Mouse (Mus musculus) limb, embryonic 15.5 days (tissue): ENCODE results near the gene Nisch. TPM values are rescaled to one million over a fixed set of nuclear protein-coding genes. Genes with fewer than 3 reads are reported as not detected.
A peak's percentile ranks its signal among the peaks of the same experiment; 100 is the strongest.

Source experiments
- ATAC-seq: fragments of 200-750 bp; cut with Nextera tagmentation; 2 replicates; pipeline ENCODE4 v1.8.0; 2017; ENCODE audit warnings: low read depth, moderate TSS enrichment; ENCODE audit not compliant: insufficient number of reproducible peaks, low FRiP score, low TSS enrichment
- H3K27ac ChIP-seq: fragments of 300-500 bp; sonication (generic); 2 replicates; pipeline ENCODE4 v1.5.1; 2015; ENCODE audit warnings: moderate library complexity, mild to moderate bottlenecking, inconsistent platforms
- H3K27me3 ChIP-seq: fragments of 300-500 bp; sonication (generic); 2 replicates; pipeline ENCODE4 v1.6.1; 2015; ENCODE audit warnings: inconsistent platforms
- H3K36me3 ChIP-seq: fragments of 300-500 bp; sonication (generic); 2 replicates; pipeline ENCODE4 v1.6.1; 2015; ENCODE audit warnings: inconsistent platforms
- H3K4me1 ChIP-seq: fragments of 300-500 bp; sonication (generic); 2 replicates; pipeline ENCODE4 v1.6.1; 2015; ENCODE audit warnings: inconsistent platforms
- H3K4me2 ChIP-seq: fragments of 300-500 bp; sonication (generic); 2 replicates; pipeline ENCODE4 v1.6.1; 2015; ENCODE audit warnings: mild to moderate bottlenecking, inconsistent platforms
- H3K4me3 ChIP-seq: fragments of 300-500 bp; sonication (generic); 2 replicates; pipeline ENCODE4 v1.5.1; 2015; ENCODE audit warnings: mild to moderate bottlenecking, inconsistent platforms
- H3K9ac ChIP-seq: fragments of 300-500 bp; sonication (generic); 2 replicates; pipeline ENCODE4 v1.6.1; 2015; ENCODE audit warnings: inconsistent platforms
- H3K9me3 ChIP-seq: fragments of 300-500 bp; sonication (generic); 2 replicates; pipeline ENCODE4 v1.6.1; 2016; ENCODE audit warnings: inconsistent platforms
- WGBS: fragments of 180-500 bp; shearing (Covaris S2); methylation state at CpG from one replicate; pipeline ENCODE4 v1.1.7; 2015; 5-methylcytosine and 5-hydroxymethylcytosine counted together
- polyA plus RNA-seq: library from polyadenylated mRNA; unstranded; fragments of >200 nt; fragmentation: Nextera tagmentation; extraction: Ambion mirVana; gene quantifications from 2 replicates; pipeline ENCODE4 v1.2.1, GENCODE M21; 2015

Gene Nisch
- polyA plus RNA-seq, 1 experiment from 2014 or later: 336 TPM

GRCm38 (mm10) chr14:31200038-31200437 is 16.7 kb downstream of the Nisch start:
- no peak overlapping the region for H3K4me2 ChIP-seq

GRCm38 (mm10) chr14:31199599-31199998 is 17.1 kb downstream of the Nisch start:
- Histone ChIP-seq H3K27ac (no peak overlapping the region), H3K4me1 (peaks cover 15% of the 10 kb centered on the region), H3K36me3 (peaks cover 86% of the 10 kb centered on the region), H3K4me2 (no peak overlapping the region), H3K9ac (no peak overlapping the region), H3K4me3 (no peak overlapping the region), H3K27me3 (no peaks in the 10 kb centered on the region), H3K9me3 (no peaks in the 10 kb centered on the region)
- ATAC-seq: no peak
- WGBS: 94% methylated on average over 7 of the region's 7 CpGs

More at GRCm38 (mm10) chr14:31200038-31200437, 16.7 kb downstream of the Nisch start:
- ATAC-seq: no peak
- WGBS: 80% methylated on average over 3 of the region's 3 CpGs
- no peak overlapping the region for H3K9ac ChIP-seq
- peaks cover 82% of the 10 kb centered on the region for H3K36me3 ChIP-seq
- no peak overlapping the region for H3K27ac ChIP-seq
- no peak overlapping the region for H3K4me3 ChIP-seq
- H3K4me1 ChIP-seq: peaks cover 19% of the 10 kb centered on the region
- H3K9me3 ChIP-seq: no peaks in the 10 kb centered on the region
- no peaks in the 10 kb centered on the region for H3K27me3 ChIP-seq

DNA sequence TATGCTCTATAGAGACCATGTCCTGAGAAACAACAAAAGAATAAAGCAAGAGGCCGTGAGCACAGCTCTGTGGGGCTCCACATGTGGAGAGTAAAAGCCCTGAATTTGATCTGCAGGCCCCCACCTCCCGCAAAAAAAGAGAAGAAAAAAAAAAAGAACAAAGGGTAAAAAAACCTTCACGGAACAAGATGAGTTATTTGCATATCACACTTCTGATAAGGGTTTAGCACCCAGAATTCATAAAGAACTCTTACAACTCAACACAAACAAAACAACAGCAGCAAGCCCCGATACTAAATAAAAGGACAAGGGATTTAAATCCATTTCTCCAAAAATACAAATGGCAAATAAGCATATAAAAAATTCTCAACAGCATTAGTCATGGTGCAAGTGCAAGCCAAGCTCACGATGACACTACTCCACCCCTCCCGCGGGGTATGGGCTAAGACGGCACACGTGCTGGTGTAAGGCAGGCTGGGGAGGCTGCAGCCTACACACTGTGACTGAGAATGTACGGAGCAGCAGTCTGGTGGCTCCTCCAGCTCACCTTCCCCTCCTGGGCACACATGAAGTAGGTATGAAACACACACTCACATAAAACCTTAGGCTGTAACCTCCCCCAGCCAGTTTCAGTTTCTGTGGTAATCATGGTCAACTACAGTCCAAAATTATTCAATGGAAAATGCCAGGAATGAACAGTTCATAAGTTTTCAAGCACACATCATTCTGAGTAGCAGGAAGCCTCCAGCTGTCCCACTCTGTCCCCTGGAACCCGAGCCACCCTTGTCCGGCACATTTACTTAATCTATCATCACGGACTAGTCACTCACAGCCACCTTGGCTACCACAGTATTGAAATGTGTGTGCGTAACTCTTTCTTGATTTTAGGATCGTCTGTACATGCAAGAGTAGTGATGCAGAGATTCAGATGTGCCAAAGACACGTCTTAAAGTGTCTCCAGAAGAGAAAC is 18.9 kb downstream of the Nisch start:
- no peak; the same call in 1 of the 2 replicates for ATAC-seq
- Histone ChIP-seq H3K4me2 (no peak overlapping the region), H3K27me3 (no peaks in the 10 kb centered on the region), H3K36me3 (peaks cover 85% of the 10 kb centered on the region), H3K9me3 (no peaks in the 10 kb centered on the region), H3K27ac (peak overlapping the region; percentile 62; the same call in 1 of the 2 replicates), H3K4me1 (peaks cover 10% of the 10 kb centered on the region; the same call in 1 of the 2 replicates), H3K4me3 (no peak overlapping the region), H3K9ac (no peak overlapping the region)
- WGBS: 62% methylated on average over 16 of the region's 16 CpGs

GRCm38 (mm10) chr14:31195968-31196367 is 20.8 kb downstream of the Nisch start:
- H3K9ac ChIP-seq: no peak overlapping the region
- ATAC-seq: no peak
- no peak overlapping the region for H3K4me3 ChIP-seq
- H3K36me3 ChIP-seq: peaks cover 86% of the 10 kb centered on the region
- peaks cover 10% of the 10 kb centered on the region; the same call in 1 of the 2 replicates for H3K4me1 ChIP-seq
- H3K27ac ChIP-seq: no peak overlapping the region
- H3K4me2 ChIP-seq: no peak overlapping the region
- no peaks in the 10 kb centered on the region for H3K9me3 ChIP-seq
- H3K27me3 ChIP-seq: no peaks in the 10 kb centered on the region

DNA sequence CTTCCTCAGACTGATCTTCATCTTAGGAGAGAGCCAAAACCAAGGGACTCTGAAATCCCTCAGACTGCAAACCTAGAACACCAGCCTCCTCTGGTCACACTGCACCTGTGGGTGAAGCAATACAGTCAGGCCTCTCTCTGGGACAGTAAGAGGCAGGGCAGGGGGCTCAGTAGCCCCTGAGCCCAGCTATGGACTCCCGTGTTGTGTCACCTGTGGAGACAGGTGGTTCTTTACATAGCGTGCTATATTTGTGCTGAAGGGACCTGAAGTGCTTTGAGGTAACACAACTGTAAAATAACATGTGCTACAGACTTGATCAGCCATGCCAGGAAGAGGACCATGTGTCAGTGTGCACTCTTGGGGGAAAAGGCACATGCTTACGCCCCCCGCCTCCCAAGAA is 21.2 kb downstream of the Nisch start:
- Histone ChIP-seq H3K9me3 (no peaks in the 10 kb centered on the region), H3K4me2 (no peak overlapping the region), H3K9ac (no peak overlapping the region), H3K36me3 (peaks cover 86% of the 10 kb centered on the region), H3K4me3 (no peak overlapping the region), H3K27me3 (no peaks in the 10 kb centered on the region), H3K4me1 (peaks cover 10% of the 10 kb centered on the region; the same call in 1 of the 2 replicates), H3K27ac (peak overlapping the region; percentile 9; the same call in 1 of the 2 replicates)
- ATAC-seq: no peak
- 88% methylated on average over 4 of the region's 4 CpGs for WGBS

DNA sequence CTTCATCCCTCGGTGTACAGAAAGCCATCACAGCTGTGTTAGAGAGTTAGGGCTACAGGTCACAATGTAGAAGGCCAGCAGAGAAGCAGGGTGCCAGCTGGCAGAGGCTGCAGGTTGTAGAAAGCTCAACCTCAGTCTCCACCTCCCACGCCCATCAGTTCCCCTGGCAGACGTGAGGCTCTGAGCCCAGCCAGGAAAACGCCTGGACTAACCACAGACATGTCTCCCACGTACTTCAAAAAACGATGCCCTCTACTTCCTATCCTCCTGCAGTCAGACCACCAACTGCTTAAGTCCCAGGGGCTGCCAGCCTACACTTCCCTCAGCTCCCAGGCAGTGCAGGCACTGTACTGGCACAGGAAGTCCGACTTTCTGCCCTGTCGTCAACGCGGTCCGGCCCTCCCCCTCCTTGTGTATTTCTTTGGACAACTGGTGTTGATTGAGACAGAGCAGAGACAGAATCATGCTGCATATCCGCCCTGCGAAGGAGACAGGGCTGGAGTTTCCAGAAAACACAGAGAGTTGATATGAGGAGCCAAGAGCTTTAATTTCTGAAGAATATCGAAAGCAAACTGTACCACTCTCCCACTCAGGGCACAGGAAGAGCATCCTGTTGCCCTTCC is 21.7 kb downstream of the Nisch start:
- Histone ChIP-seq H3K9ac (no peak overlapping the region), H3K9me3 (no peaks in the 10 kb centered on the region), H3K36me3 (peaks cover 86% of the 10 kb centered on the region), H3K27ac (peak overlapping the region; percentile 9), H3K4me1 (0 out of 2 replicates have a peak, but pooled peaks cover 6% of the 10 kb centered on the region), H3K4me3 (no peak overlapping the region), H3K4me2 (no peak overlapping the region), H3K27me3 (no peaks in the 10 kb centered on the region)
- 67% methylated on average over 14 of the region's 14 CpGs for WGBS
- ATAC-seq: no peak

DNA sequence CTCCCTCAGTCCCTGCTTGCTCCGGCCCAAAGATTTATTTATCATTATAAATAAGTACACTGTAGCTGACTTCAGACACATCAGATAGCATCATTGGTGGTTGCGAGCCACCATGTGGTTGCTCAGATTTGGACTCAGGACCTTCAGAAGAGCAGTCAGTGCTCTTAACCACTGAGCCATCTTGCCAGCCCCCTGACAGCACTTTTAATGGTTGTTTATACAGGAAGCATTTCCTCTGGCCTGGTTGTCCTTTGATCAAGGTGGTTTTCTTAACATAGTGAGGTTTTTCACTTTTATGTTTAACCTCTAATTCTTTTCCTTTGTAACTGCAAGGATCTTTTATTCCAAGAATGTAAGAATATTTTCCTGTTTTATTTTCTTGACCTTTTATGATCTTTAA is 22.3 kb downstream of the Nisch start:
- no peak overlapping the region for H3K4me2 ChIP-seq
- no peak overlapping the region for H3K4me3 ChIP-seq
- H3K27ac ChIP-seq: no peak overlapping the region
- 90% methylated on average over 2 of the region's 2 CpGs for WGBS
- H3K9me3 ChIP-seq: no peaks in the 10 kb centered on the region
- no peak for ATAC-seq
- no peak overlapping the region for H3K9ac ChIP-seq
- H3K27me3 ChIP-seq: no peaks in the 10 kb centered on the region
- peaks cover 86% of the 10 kb centered on the region for H3K36me3 ChIP-seq
- H3K4me1 ChIP-seq: 0 out of 2 replicates have a peak, but pooled peaks cover 6% of the 10 kb centered on the region

DNA sequence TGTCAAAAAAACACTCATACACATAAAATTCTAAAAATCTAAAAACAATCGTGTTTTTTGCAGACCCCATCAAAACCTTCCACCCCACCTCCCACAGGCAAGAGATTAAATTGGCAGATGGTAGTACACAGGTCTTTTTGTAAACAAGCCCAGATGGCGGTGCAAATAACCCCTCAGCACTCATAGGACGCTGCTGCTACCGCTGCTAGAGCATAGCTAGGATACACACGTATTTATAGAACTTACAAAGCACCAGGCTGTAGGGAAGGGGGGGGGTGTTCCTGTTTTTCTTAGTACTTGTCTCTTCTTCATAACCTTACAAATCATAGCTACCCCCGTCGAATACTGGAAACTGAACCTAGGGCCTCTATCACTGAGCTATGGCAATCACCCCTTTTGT is 23.0 kb downstream of the Nisch start:
- Histone ChIP-seq H3K4me1 (0 out of 2 replicates have a peak, but pooled peaks cover 6% of the 10 kb centered on the region), H3K9ac (no peak overlapping the region), H3K4me2 (no peak overlapping the region), H3K27me3 (no peaks in the 10 kb centered on the region), H3K27ac (no peak overlapping the region), H3K36me3 (peaks cover 86% of the 10 kb centered on the region), H3K4me3 (no peak overlapping the region), H3K9me3 (no peaks in the 10 kb centered on the region)
- WGBS: 81% methylated on average over 7 of the region's 7 CpGs
- no peak for ATAC-seq

GRCm38 (mm10) chr14:31191936-31192335 is 24.8 kb downstream of the Nisch start:
- Histone ChIP-seq H3K4me1 (0 out of 2 replicates have a peak, but pooled peaks cover 6% of the 10 kb centered on the region), H3K9ac (no peak overlapping the region), H3K4me2 (no peak overlapping the region), H3K36me3 (peaks cover 95% of the 10 kb centered on the region), H3K4me3 (no peak overlapping the region), H3K9me3 (no peaks in the 10 kb centered on the region), H3K27me3 (no peaks in the 10 kb centered on the region), H3K27ac (no peak overlapping the region)
- no peak for ATAC-seq
- WGBS: 61% methylated on average over 2 of the region's 2 CpGs

DNA sequence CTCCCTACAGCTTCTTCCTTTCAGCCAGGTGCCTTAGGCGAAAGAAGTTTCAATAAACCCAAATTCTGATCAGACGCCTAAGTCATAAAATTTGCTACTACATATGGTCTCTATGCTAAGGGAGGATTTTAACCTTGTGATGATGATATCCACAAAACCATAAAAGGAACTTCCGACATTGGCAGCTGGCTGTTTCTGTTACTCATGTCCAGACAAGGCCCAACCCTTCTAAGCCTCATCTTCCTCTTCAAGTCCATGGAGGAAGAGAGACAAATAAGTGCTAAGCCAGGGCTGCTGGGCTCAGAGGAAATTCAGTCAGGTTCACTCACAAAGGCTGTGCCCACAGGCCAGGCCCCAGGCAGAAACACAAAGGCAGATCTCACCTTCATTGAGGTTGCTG is 27.4 kb downstream of the Nisch start:
- H3K9ac ChIP-seq: no peak overlapping the region
- 83% methylated on average over 3 of the region's 3 CpGs for WGBS
- H3K36me3 ChIP-seq: peaks cover 99% of the 10 kb centered on the region
- H3K4me3 ChIP-seq: no peak overlapping the region
- no peaks in the 10 kb centered on the region for H3K9me3 ChIP-seq
- H3K27me3 ChIP-seq: no peaks in the 10 kb centered on the region
- no peak overlapping the region for H3K4me2 ChIP-seq
- H3K27ac ChIP-seq: peak overlapping the region; percentile 22; the same call in 1 of the 2 replicates
- no peaks in the 10 kb centered on the region for H3K4me1 ChIP-seq
- ATAC-seq: no peak

GRCm38 (mm10) chr14:31188771-31189181 is 28.0 kb downstream of the Nisch start:
- 79% methylated on average over 6 of the region's 6 CpGs for WGBS

GRCm38 (mm10) chr14:31186656-31187055 is 30.1 kb downstream of the Nisch start:
- no peak for ATAC-seq
- Histone ChIP-seq H3K9me3 (no peaks in the 10 kb centered on the region), H3K36me3 (peaks cover 100% of the 10 kb centered on the region), H3K27ac (no peak overlapping the region; the same call in 1 of the 2 replicates), H3K4me2 (no peak overlapping the region), H3K9ac (no peak overlapping the region), H3K27me3 (no peaks in the 10 kb centered on the region), H3K4me1 (no peaks in the 10 kb centered on the region), H3K4me3 (no peak overlapping the region)
- 86% methylated on average over 4 of the region's 4 CpGs for WGBS

More at GRCm38 (mm10) chr14:31188771-31189181, 28.0 kb downstream of the Nisch start:
- no peaks in the 10 kb centered on the region for H3K4me1 ChIP-seq
- no peak overlapping the region for H3K4me3 ChIP-seq
- H3K4me2 ChIP-seq: no peak overlapping the region
- no peak for ATAC-seq
- peak overlapping the region; percentile 22; the same call in 1 of the 2 replicates for H3K27ac ChIP-seq
- H3K27me3 ChIP-seq: no peaks in the 10 kb centered on the region
- H3K9ac ChIP-seq: no peak overlapping the region
- peaks cover 100% of the 10 kb centered on the region for H3K36me3 ChIP-seq
- H3K9me3 ChIP-seq: no peaks in the 10 kb centered on the region
